Mouse (Mus musculus): ENCODE results near the gene Smco1. TPM values are rescaled to one million over a fixed set of nuclear protein-coding genes. Genes with fewer than 3 reads are reported as not detected.
"Not testable (repeated sequence)": the region's sequence is repeated elsewhere in the genome, so short reads cannot be mapped to it uniquely, and the experiment has no call there.

Smco1 gene
- polyA plus RNA-seq, 1 experiment, result 0.06 TPM

GRCm38 (mm10) chr16:32278396-32278795, 7.1 kb downstream of the Smco1 start:
- Histone ChIP-seq H3K36me3 (ENCODE audit: control insufficient read depth, insufficient read depth, low read length) (no peaks in the 10 kb centered on the region), H3K27me3 (replicated peaks; ENCODE audit: control insufficient read depth, insufficient read depth, low read length) (no peaks in the 10 kb centered on the region), H3K27ac (ENCODE audit: insufficient read depth, low read depth, low read length) (no peak overlapping the region), H3K4me1 (ENCODE audit: control insufficient read depth, insufficient read depth, low read length) (0 out of 2 replicates have a peak, but pooled peaks cover 4% of the 10 kb centered on the region), H3K4me3 (ENCODE audit: insufficient read depth, low read depth, low read length) (peak overlapping the region; percentile 37)
- WGBS, result 32% methylated on average over 7 of the region's 7 CpGs
- no peak for DNase-seq
- no peak for TF ChIP-seq CTCF (conservative IDR thresholded peaks at IDR 0.05; ENCODE audit: insufficient read depth, insufficient read length, low read depth, low read length)
- no peak for TF ChIP-seq POLR2A (IDR thresholded peaks at IDR 0.05; ENCODE audit: low read depth, low read length)

- no peak for DNase-seq
- Histone ChIP-seq H3K36me3 (ENCODE audit: control insufficient read depth, insufficient read depth, low read length) (no peaks in the 10 kb centered on the region; the same call in 1 of the 2 replicates), H3K4me1 (ENCODE audit: control insufficient read depth, insufficient read depth, low read length) (0 out of 2 replicates have a peak, but pooled peaks cover 4% of the 10 kb centered on the region), H3K27ac (ENCODE audit: insufficient read depth, low read depth, low read length) (no peak overlapping the region), H3K4me3 (ENCODE audit: insufficient read depth, low read depth, low read length) (no peak overlapping the region), H3K27me3 (replicated peaks; ENCODE audit: control insufficient read depth, insufficient read depth, low read length) (no peaks in the 10 kb centered on the region)
- 98% methylated on average over 8 of the region's 8 CpGs for WGBS
- TF ChIP-seq POLR2A (IDR thresholded peaks at IDR 0.05; ENCODE audit: low read depth, low read length) (no peak), CTCF (conservative IDR thresholded peaks at IDR 0.05; ENCODE audit: insufficient read depth, insufficient read length, low read depth, low read length) (no peak)
These were observed 8.9 kb downstream of the Smco1 start for GRCm38 (mm10) chr16:32280211-32280610.

GRCm38 (mm10) chr16:32282608-32283007, 11.3 kb downstream of the Smco1 start:
- Histone ChIP-seq H3K4me3 (ENCODE audit: insufficient read depth, low read depth, low read length) (no peak overlapping the region), H3K27ac (ENCODE audit: insufficient read depth, low read depth, low read length) (no peak overlapping the region), H3K36me3 (ENCODE audit: control insufficient read depth, insufficient read depth, low read length) (peaks cover 2% of the 10 kb centered on the region), H3K4me1 (ENCODE audit: control insufficient read depth, insufficient read depth, low read length) (no peaks in the 10 kb centered on the region), H3K27me3 (replicated peaks; ENCODE audit: control insufficient read depth, insufficient read depth, low read length) (no peaks in the 10 kb centered on the region)
- DNase-seq, result no peak
- TF ChIP-seq CTCF (conservative IDR thresholded peaks at IDR 0.05; ENCODE audit: insufficient read depth, insufficient read length, low read depth, low read length) (no peak), POLR2A (IDR thresholded peaks at IDR 0.05; ENCODE audit: low read depth, low read length) (no peak)

- H3K27me3 ChIP-seq (replicated peaks; ENCODE audit: control insufficient read depth, insufficient read depth, low read length), result no peaks in the 10 kb centered on the region
- no peak overlapping the region for H3K4me3 ChIP-seq (ENCODE audit: insufficient read depth, low read depth, low read length)
- 99% methylated on average over 4 of the region's 4 CpGs for WGBS
These were observed 20.6 kb downstream of the Smco1 start for GRCm38 (mm10) chr16:32291821-32292220.

GRCm38 (mm10) chr16:32299617-32300016, 28.3 kb downstream of the Smco1 start:
- H3K4me1 ChIP-seq (ENCODE audit: control insufficient read depth, insufficient read depth, low read length); DNase-seq; H3K27ac ChIP-seq (ENCODE audit: insufficient read depth, low read depth, low read length); H3K4me3 ChIP-seq (ENCODE audit: insufficient read depth, low read depth, low read length); H3K27me3 ChIP-seq (replicated peaks; ENCODE audit: control insufficient read depth, insufficient read depth, low read length); H3K36me3 ChIP-seq (ENCODE audit: control insufficient read depth, insufficient read depth, low read length): not testable (repeated sequence)
- 97% methylated on average over 4 of the region's 4 CpGs for WGBS

More at GRCm38 (mm10) chr16:32291821-32292220, 20.6 kb downstream of the Smco1 start:
- Histone ChIP-seq H3K36me3 (ENCODE audit: control insufficient read depth, insufficient read depth, low read length) (peaks cover 8% of the 10 kb centered on the region; the same call in 1 of the 2 replicates), H3K4me1 (ENCODE audit: control insufficient read depth, insufficient read depth, low read length) (no peaks in the 10 kb centered on the region), H3K27ac (ENCODE audit: insufficient read depth, low read depth, low read length) (no peak overlapping the region)
- DNase-seq, result no peak
- TF ChIP-seq CTCF (conservative IDR thresholded peaks at IDR 0.05; ENCODE audit: insufficient read depth, insufficient read length, low read depth, low read length) (no peak), POLR2A (IDR thresholded peaks at IDR 0.05; ENCODE audit: low read depth, low read length) (no peak)

- Histone ChIP-seq H3K27ac (ENCODE audit: insufficient read depth, low read depth, low read length) (no peak overlapping the region), H3K36me3 (ENCODE audit: control insufficient read depth, insufficient read depth, low read length) (no peaks in the 10 kb centered on the region; the same call in 1 of the 2 replicates), H3K4me1 (ENCODE audit: control insufficient read depth, insufficient read depth, low read length) (no peaks in the 10 kb centered on the region), H3K4me3 (ENCODE audit: insufficient read depth, low read depth, low read length) (no peak overlapping the region), H3K27me3 (replicated peaks; ENCODE audit: control insufficient read depth, insufficient read depth, low read length) (no peaks in the 10 kb centered on the region)
- no peak for DNase-seq
- 64% methylated on average over 1 of the region's 1 CpGs for WGBS
- no peak for TF ChIP-seq CTCF (conservative IDR thresholded peaks at IDR 0.05; ENCODE audit: insufficient read depth, insufficient read length, low read depth, low read length)
- TF ChIP-seq POLR2A (IDR thresholded peaks at IDR 0.05; ENCODE audit: low read depth, low read length), result no peak
These were observed 31.8 kb downstream of the Smco1 start for GRCm38 (mm10) chr16:32303046-32303445.

- Histone ChIP-seq H3K4me3 (ENCODE audit: insufficient read depth, low read depth, low read length) (no peak overlapping the region), H3K27ac (ENCODE audit: insufficient read depth, low read depth, low read length) (no peak overlapping the region), H3K4me1 (ENCODE audit: control insufficient read depth, insufficient read depth, low read length) (no peaks in the 10 kb centered on the region), H3K27me3 (replicated peaks; ENCODE audit: control insufficient read depth, insufficient read depth, low read length) (no peaks in the 10 kb centered on the region), H3K36me3 (ENCODE audit: control insufficient read depth, insufficient read depth, low read length) (no peaks in the 10 kb centered on the region; the same call in 1 of the 2 replicates)
- TF ChIP-seq CTCF (conservative IDR thresholded peaks at IDR 0.05; ENCODE audit: insufficient read depth, insufficient read length, low read depth, low read length) (no peak), POLR2A (IDR thresholded peaks at IDR 0.05; ENCODE audit: low read depth, low read length) (no peak)
- WGBS, result 95% methylated on average over 7 of the region's 7 CpGs
- DNase-seq, result no peak
These were observed 32.6 kb downstream of the Smco1 start for GRCm38 (mm10) chr16:32303886-32304285.

Measured in kidney, adult 2 months (tissue).